Mouse (Mus musculus) erythroblast, embryonic 14.5 days (primary cell): Measurements from ENCODE around the gene Akr1b3.

Experiments
- GATA1 ChIP-seq: IDR thresholded peaks from 2 replicates; pipeline ENCODE4 v1.6.1; 2012; ENCODE audit warnings: low read length, inconsistent platforms, mixed read lengths
- TAL1 ChIP-seq: IDR thresholded peaks from 3 replicates; pipeline ENCODE4 v1.6.1; 2012; ENCODE audit warnings: low read length, inconsistent platforms, mixed read lengths

DNA sequence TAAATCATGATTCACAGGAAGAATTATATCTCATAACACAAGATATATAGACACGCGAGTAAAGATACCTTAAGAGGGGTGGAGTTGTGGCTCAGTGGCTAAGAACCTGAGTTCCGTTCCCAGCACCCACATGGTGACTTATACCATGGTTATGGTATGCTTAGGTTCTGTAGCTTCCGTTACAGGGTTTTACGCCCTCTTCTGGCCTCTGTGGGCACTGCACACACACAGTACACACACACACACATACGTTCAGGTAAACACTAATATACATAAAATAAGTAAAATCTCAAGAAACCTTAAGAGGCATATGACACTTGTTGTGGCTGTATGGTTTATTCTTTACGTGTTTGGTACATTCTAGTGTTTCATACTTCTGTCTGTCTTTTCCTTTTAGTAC, 4.8 kb upstream of the Akr1b3 start:
- TF ChIP-seq TAL1 (no peak), GATA1 (no peak)
